Mouse (Mus musculus) hindbrain, embryonic 10.5 days (tissue): Measurements from ENCODE around the gene Cabp2. TPM values are rescaled to one million over a fixed set of nuclear protein-coding genes. Genes with fewer than 3 reads are reported as not detected.
"Not testable (repeated sequence)": the region's sequence is repeated elsewhere in the genome, so short reads cannot be mapped to it uniquely, and the experiment has no call there.

Experiments
- DNase-seq: peaks from one replicate; pipeline ENCODE4 v3.0.0-alpha.2; 2017; ENCODE audit warnings: low spot score
- H3K27ac ChIP-seq: fragments of 300-500 bp; sonication (generic); 2 replicates; pipeline ENCODE4 v1.5.1; 2016; ENCODE audit warnings: mild to moderate bottlenecking, moderate library complexity
- H3K27me3 ChIP-seq: fragments of 300-500 bp; sonication (generic); 2 replicates; pipeline ENCODE4 v1.6.1; 2016; ENCODE audit warnings: mild to moderate bottlenecking; ENCODE audit not compliant: poor library complexity, insufficient read depth, severe bottlenecking
- H3K36me3 ChIP-seq: fragments of 300-500 bp; sonication (generic); 2 replicates; pipeline ENCODE4 v1.6.1; 2016; ENCODE audit warnings: mild to moderate bottlenecking, moderate library complexity
- H3K4me1 ChIP-seq: fragments of 300-500 bp; sonication (generic); replicated peaks from 2 replicates; pipeline ENCODE4 v1.6.1; 2016; ENCODE audit warnings: mild to moderate bottlenecking
- H3K4me3 ChIP-seq: fragments of 300-500 bp; sonication (generic); 2 replicates; pipeline ENCODE4 v1.5.1; 2016; ENCODE audit warnings: mild to moderate bottlenecking, moderate library complexity
- H3K9me3 ChIP-seq: fragments of 300-500 bp; sonication (generic); 2 replicates; pipeline ENCODE4 v1.6.1; 2016; ENCODE audit warnings: mild to moderate bottlenecking, moderate library complexity
- WGBS: fragments of 180-500 bp; shearing (Covaris S2); methylation state at CpG from one replicate; pipeline ENCODE4 v1.1.7; 2016; 5-methylcytosine and 5-hydroxymethylcytosine counted together
- polyA plus RNA-seq: library from polyadenylated mRNA; unstranded; fragments of >200 nt; fragmentation: Nextera tagmentation; extraction: Ambion mirVana; gene quantifications from 2 replicates; pipeline ENCODE4 v1.2.1, GENCODE M21; 2016

Gene Cabp2
- polyA plus RNA-seq, 1 experiment from 2014 or later: not detected

DNA sequence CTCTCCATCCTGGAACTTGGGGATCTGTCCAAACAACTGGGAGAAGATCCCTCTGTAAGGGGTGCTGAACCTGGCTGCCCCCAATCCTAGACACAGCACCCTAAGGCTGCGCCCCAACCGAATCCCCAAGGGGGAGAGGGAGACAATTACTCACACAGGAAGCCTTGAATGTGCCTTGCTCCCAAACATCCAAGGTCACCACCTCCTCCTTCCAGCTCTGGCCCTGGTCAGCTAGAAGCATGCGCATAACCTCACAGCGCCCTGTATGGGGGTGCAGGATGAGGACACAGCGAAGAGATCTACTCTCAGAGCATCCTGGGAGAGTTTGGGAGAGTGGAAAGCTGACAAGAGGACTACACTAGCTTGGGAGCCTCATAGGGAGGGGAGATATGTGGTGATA is 22.8 kb upstream of the Cabp2 start:
- Histone ChIP-seq H3K4me1 (peaks cover 12% of the 10 kb centered on the region), H3K36me3 (no peaks in the 10 kb centered on the region), H3K4me3 (no peak overlapping the region), H3K9me3 (no peaks in the 10 kb centered on the region), H3K27ac (no peak overlapping the region), H3K27me3 (no peaks in the 10 kb centered on the region)
- WGBS: 86% methylated on average over 5 of the region's 5 CpGs
- no peak for DNase-seq

- Histone ChIP-seq H3K27ac (no peak within 1 kb of the TSS), H3K4me3 (no peak within 1 kb of the TSS), H3K4me1 (peaks cover 12% of the 10 kb centered on the region), H3K36me3 (no peaks in the 10 kb centered on the region), H3K9me3 (no peaks in the 10 kb centered on the region), H3K27me3 (no peaks in the 10 kb centered on the region)
- DNase-seq: no peak
- 83% methylated on average over 15 of the region's 15 CpGs for WGBS
These were observed 22.2 kb upstream of the Cabp2 start, which contains the start of gene Gstp3 for GRCm38 (mm10) chr19:4059069-4059740. Gene Gstp3 (minus strand): TSS chr19:4059569.

DNA sequence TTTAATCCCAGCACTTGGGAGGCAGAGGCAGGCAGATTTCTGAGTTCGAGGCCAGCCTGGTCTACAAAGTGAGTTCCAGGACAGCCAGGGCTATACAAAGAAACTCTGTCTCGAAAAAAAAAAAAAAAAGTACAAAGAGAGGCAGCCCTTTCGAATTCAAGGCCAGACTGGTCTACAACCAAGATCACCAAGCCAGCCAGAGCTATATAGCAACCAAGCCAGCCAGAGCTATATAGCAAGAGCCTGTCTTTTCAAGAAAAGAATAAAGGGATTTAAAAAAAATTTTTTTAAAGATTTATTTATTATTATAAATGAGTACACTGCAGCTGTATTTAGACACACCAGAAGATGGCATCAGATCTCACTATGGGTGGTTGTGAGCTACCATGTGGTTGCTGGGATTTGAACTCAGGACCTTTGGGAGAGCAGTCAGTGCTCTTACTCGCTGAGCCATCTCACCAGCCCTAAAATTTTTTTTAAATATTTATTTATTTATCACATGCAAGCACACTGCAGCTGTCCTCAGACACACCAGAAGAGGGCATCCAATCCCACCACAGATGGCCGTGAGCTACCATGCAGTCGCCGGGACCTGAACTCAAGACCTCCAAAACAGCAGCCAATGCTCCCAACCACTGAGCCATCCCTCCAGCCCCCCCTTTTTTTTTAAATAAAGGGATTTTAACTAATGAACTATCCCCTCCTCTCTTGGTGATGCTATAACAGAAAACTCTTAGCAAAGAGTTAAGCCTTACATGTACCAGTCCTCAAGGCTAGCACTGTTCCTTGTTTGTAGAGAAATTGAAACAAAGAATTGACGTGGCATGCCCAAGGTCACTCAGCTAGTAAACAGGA is 21.1 kb upstream of the Cabp2 start:
- 88% methylated on average over 8 of the region's 8 CpGs for WGBS
- H3K4me1 ChIP-seq: peaks cover 12% of the 10 kb centered on the region
- H3K9me3 ChIP-seq, H3K36me3 ChIP-seq, DNase-seq, H3K4me3 ChIP-seq, H3K27me3 ChIP-seq, H3K27ac ChIP-seq: not testable (repeated sequence)

- H3K27ac ChIP-seq: no peak overlapping the region
- H3K4me1 ChIP-seq: peaks cover 8% of the 10 kb centered on the region; the same call in 1 of the 2 replicates
- H3K27me3 ChIP-seq: no peaks in the 10 kb centered on the region
- no peak for DNase-seq
- H3K4me3 ChIP-seq: no peak overlapping the region
- H3K36me3 ChIP-seq: no peaks in the 10 kb centered on the region
- 93% methylated on average over 6 of the region's 6 CpGs for WGBS
- no peaks in the 10 kb centered on the region for H3K9me3 ChIP-seq
These were observed 20.4 kb upstream of the Cabp2 start for GRCm38 (mm10) chr19:4060899-4061465.

DNA sequence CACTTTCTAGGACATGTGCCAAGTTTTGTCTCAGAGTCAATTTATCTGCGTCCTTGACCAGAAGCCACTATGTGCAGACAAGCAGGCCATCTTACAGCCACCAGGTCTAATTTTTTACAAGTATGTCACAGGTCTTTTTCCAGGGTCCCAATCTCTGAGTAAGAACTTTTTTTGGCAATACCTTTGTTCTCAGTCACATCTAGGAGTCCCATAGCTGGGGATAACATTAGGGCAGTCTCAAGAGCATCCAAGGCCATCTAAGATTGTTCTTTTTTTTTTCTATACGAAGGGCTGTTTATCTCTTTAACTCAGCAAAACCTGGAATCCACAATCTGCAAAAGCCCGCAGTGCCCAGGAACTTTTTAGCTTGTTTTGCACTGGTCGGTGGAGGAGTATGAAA is 18.0 kb upstream of the Cabp2 start:
- H3K27me3 ChIP-seq, H3K4me3 ChIP-seq, H3K9me3 ChIP-seq, DNase-seq, H3K4me1 ChIP-seq, H3K27ac ChIP-seq, H3K36me3 ChIP-seq: not testable (repeated sequence)
- WGBS: 83% methylated on average over 4 of the region's 4 CpGs

GRCm38 (mm10) chr19:4064501-4064900 is 16.9 kb upstream of the Cabp2 start:
- not testable (repeated sequence) for DNase-seq, H3K27me3 ChIP-seq, H3K27ac ChIP-seq, H3K9me3 ChIP-seq, H3K4me3 ChIP-seq, H3K36me3 ChIP-seq, H3K4me1 ChIP-seq
- 54% methylated on average over 7 of the region's 11 CpGs for WGBS

GRCm38 (mm10) chr19:4066280-4066679 is 15.1 kb upstream of the Cabp2 start:
- Histone ChIP-seq H3K36me3 (no peaks in the 10 kb centered on the region), H3K9me3 (no peaks in the 10 kb centered on the region), H3K4me3 (no peak overlapping the region), H3K27ac (no peak overlapping the region), H3K27me3 (no peaks in the 10 kb centered on the region), H3K4me1 (peaks cover 5% of the 10 kb centered on the region; the same call in 1 of the 2 replicates)
- 91% methylated on average over 6 of the region's 6 CpGs for WGBS
- no peak for DNase-seq

GRCm38 (mm10) chr19:4066877-4067276 is 14.5 kb upstream of the Cabp2 start:
- Histone ChIP-seq H3K27me3 (no peaks in the 10 kb centered on the region), H3K9me3 (no peaks in the 10 kb centered on the region), H3K27ac (no peak overlapping the region), H3K36me3 (no peaks in the 10 kb centered on the region), H3K4me3 (no peak overlapping the region), H3K4me1 (peaks cover 5% of the 10 kb centered on the region; the same call in 1 of the 2 replicates)
- no peak for DNase-seq

GRCm38 (mm10) chr19:4068242-4068641 is 13.1 kb upstream of the Cabp2 start:
- WGBS: 92% methylated on average over 2 of the region's 2 CpGs
- not testable (repeated sequence) for H3K36me3 ChIP-seq, DNase-seq

DNA sequence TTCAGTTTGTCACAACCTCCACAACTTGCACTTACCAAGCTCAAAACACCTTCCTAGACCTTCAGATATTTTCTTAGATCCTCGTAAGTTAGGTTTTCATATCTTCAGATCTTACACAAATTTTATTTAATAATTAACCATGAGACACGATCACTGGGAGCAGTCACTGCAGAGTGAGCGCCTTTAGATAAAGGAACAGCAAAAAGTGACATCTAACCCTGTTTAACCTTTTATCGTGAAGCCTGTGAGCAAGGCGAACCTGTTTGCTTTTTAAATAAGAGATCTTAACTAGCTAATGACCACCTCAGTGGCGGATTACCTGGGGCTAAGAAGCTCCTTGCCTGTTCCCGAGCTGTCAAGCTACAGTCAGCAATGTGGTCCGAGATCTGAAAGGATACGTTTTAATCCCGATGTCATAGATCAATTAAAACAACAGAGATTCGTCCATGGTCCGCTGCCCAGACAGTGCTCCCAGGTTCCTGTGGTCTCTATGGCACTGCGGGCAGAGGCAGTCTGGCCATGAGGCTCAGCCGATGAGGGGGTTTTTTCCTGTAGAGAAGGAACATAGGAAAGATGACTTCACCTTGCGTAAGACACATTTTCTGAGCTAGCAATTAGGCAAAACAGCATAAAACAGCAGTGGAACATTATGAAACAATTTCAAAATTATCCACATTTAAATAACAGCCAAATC is 12.5 kb upstream of the Cabp2 start:
- DNase-seq: no peak
- H3K4me1 ChIP-seq: peaks cover 5% of the 10 kb centered on the region; the same call in 1 of the 2 replicates
- H3K4me3 ChIP-seq: no peak overlapping the region
- 68% methylated on average over 15 of the region's 15 CpGs for WGBS
- no peaks in the 10 kb centered on the region for H3K27me3 ChIP-seq
- H3K27ac ChIP-seq: no peak overlapping the region
- no peaks in the 10 kb centered on the region for H3K36me3 ChIP-seq
- H3K9me3 ChIP-seq: no peaks in the 10 kb centered on the region

More at GRCm38 (mm10) chr19:4068242-4068641, 13.1 kb upstream of the Cabp2 start:
- H3K9me3 ChIP-seq, H3K27ac ChIP-seq, H3K4me3 ChIP-seq, H3K4me1 ChIP-seq, H3K27me3 ChIP-seq: not testable (repeated sequence)

- no peaks in the 10 kb centered on the region for H3K36me3 ChIP-seq
- H3K9me3 ChIP-seq: no peaks in the 10 kb centered on the region
- no peak for DNase-seq
- no peaks in the 10 kb centered on the region for H3K27me3 ChIP-seq
- WGBS: 73% methylated on average over 15 of the region's 15 CpGs
- H3K27ac ChIP-seq: no peak overlapping the region
- no peak overlapping the region for H3K4me3 ChIP-seq
- H3K4me1 ChIP-seq: peaks cover 5% of the 10 kb centered on the region; the same call in 1 of the 2 replicates
These were observed 11.1 kb upstream of the Cabp2 start for GRCm38 (mm10) chr19:4070311-4070710.

- DNase-seq: no peak
- Histone ChIP-seq H3K4me1 (peaks cover 5% of the 10 kb centered on the region; the same call in 1 of the 2 replicates), H3K36me3 (no peaks in the 10 kb centered on the region), H3K27ac (no peak overlapping the region), H3K4me3 (no peak overlapping the region), H3K27me3 (no peaks in the 10 kb centered on the region), H3K9me3 (no peaks in the 10 kb centered on the region)
- WGBS: 82% methylated on average over 8 of the region's 8 CpGs
These were observed 10.6 kb upstream of the Cabp2 start for GRCm38 (mm10) chr19:4070756-4071155.
